Mouse (Mus musculus): ENCODE results near the gene Arpc1a.
A peak's percentile ranks its signal among the peaks of the same experiment; 100 is the strongest.
"Not testable (repeated sequence)": the region's sequence is repeated elsewhere in the genome, so short reads cannot be mapped to it uniquely, and the experiment has no call there.

Gene Arpc1a

GRCm38 (mm10) chr5:145105694-145106275 lies 22.2 kb downstream of the Arpc1a start:
- DNase-seq (ENCODE audit: low spot score), result no peak

DNA sequence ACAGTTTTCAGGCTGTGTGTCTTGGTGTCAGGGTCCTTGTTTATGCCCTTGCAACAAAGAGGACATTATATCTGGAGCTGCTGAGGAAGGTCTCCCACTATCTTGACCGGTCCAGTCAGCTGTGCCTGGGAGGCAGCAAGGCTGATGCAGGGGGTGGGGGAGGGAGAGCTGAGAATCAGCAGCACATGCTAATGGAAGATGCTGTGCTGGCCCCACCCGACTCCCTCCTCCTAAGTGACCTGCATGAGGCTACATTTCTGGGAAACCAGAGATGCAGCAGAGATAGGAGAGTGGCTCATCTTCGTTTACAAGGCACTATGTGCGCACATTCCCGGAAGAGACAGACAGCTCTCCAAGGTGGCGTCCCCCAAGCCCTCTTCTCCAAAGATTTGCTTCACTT lies 26.8 kb downstream of the Arpc1a start:
- no peak for DNase-seq (ENCODE audit: low spot score)

GRCm38 (mm10) chr5:145112566-145112965 lies 28.9 kb downstream of the Arpc1a start:
- DNase-seq (ENCODE audit: low spot score), result no peak

- DNase-seq (ENCODE audit: low spot score), result no peak
These were observed 29.8 kb downstream of the Arpc1a start for GRCm38 (mm10) chr5:145113416-145113815.

DNA sequence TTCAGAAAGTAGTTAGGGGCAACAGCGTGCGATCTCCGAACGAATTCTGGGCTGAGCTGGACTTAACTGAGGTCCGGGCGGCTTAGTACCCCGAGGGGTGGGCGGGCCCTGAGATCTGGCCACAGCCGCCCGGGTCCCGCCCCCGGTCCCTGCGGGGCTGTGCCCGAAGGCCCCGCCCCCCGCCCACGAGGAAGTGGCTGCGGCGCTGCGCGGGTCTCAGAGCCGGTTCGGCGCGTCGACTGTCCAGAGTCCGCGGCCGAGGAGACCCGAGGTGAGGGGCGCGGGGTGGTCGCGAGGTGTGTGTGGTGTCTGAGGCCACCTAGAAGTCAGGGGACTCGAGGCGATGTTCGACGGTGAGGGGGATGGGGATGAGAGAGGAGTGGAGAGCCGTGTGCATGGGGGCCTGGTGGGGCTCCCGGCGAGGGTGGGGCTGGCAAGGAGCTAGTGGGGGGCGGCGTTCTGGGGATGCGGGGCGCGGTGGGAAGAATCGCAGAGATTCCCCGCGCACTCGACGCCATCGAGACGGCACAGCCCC lies 30.5 kb downstream of the Arpc1a start, which contains the start of gene Arpc1b:
Gene Arpc1b (plus strand): TSS at position 145 of the 535 bp plus-strand sequence.
- DNase-seq (ENCODE audit: low spot score), result peak; percentile 69

GRCm38 (mm10) chr5:145114606-145115473 lies 31.2 kb downstream of the Arpc1a start:
- peak; percentile 22 for DNase-seq (ENCODE audit: low spot score)

DNA sequence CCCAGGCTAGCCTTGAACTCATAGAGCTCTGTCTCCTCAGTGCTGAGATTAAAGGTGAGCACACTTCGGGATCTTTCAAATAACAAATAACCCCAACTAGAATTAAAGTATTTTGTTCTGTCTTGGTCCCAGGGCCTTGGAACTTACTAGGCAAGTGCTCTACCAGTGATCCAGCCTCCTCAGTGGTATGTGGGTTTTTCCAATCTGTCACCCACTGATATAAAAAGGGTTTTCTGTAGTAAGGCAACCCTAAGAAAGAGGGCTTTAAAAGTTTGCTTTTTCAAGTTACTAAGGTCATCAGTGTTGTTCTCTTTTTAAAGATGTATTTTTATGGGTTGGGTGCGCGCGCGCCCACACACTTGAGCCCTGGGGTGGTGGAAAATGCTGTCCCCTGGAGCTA lies 32.1 kb downstream of the Arpc1a start:
- DNase-seq (ENCODE audit: low spot score), result no peak

DNA sequence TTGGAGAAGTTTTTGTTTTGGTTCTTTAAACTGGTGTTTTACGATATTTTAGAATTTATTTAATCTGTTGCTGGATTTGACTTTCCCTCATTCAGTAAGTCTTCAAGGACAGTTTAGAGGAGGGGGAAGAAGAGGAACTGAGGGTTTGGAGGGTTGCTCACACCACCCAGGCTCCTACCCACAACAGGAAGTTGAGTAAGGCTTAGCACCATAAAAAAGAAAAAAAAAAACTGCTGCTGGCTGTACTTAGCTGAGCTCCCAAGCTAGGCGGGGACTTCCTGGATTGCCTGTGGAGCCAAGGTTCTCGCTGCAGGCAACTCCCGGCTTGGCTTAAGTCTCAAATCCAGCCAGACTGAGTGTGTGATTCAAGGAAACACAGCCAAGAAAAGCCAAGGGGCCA lies 32.7 kb downstream of the Arpc1a start:
- DNase-seq (ENCODE audit: low spot score), result no peak

- DNase-seq (ENCODE audit: low spot score), result peak; percentile 69
These were observed 33.3 kb downstream of the Arpc1a start for GRCm38 (mm10) chr5:145116916-145117315.

DNA sequence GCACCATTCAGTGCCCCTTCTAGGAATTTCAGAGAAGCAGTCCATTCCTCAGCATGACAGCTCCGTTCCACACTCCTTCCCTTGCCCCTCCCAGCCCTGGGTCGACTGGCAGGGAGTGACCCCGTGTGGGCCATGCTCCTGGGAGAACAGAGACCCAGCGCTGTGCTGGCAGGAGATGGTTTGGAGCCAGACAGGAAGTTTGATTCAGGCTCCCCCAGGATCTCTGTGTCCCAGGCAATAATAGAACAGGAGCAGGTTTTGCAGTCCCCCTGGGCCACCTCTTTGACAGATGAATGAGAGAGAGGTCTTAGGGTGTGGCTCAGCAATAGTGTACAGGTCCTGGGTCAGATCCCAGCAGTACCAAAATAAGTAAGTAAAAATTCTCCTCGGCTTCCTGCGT lies 34.4 kb downstream of the Arpc1a start:
- DNase-seq (ENCODE audit: low spot score), result no peak

DNA sequence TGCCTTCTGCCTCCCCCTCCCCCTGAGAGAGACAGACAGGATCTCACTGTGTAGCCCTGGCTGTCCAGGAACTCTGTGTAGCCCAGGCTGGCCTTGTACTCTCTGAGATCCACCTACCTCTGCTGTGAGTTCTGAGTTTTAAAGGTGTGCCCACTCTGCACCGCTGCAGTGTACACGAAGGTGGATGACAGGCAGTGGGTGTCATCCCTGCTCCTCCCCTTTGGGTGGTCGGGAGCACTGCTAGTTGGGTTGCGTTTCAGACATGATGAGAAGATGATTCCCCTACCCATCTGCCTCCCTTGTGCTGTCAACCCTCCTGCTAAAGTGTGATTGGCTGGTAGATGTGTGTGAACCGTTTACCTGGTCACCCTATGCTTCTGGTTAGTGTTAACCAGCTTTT lies 34.8 kb downstream of the Arpc1a start:
- DNase-seq (ENCODE audit: low spot score), result no peak

GRCm38 (mm10) chr5:145119385-145119784 lies 35.8 kb downstream of the Arpc1a start:
- DNase-seq (ENCODE audit: low spot score), result no peak

GRCm38 (mm10) chr5:145120921-145121320 lies 37.3 kb downstream of the Arpc1a start:
- no peak for DNase-seq (ENCODE audit: low spot score)

DNA sequence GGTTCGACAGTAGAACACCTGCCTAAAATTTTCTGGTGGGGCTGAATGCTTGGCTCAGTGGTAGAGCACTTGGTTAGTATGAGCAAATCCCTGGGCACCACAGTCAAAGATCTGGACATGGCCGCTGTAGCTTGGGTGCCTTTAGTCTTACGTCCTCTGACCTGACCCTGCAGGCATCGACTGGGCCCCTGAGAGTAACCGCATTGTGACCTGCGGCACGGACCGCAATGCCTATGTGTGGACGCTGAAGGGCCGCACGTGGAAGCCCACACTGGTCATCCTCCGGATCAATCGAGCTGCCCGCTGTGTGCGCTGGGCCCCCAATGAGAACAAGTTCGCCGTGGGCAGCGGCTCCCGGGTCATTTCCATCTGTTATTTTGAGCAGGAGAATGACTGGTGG lies 39.8 kb downstream of the Arpc1a start:
- no peak for DNase-seq (ENCODE audit: low spot score)

DNA sequence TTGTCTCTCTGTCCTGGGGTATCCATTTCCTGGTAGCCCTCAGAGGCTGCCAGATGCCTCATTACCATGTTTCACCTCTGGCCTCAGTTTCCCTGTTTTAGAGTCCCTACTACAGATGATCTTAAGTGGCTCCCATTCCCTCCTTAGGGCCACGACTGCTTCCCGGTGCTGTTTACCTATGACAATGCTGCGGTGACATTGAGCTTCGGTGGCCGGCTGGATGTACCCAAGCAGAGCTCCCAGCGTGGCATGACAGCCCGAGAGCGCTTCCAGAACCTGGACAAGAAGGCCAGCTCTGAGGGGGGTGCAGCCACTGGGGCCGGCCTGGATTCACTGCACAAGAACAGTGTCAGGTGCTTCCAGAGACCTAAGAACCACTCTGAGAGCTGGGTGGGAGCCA lies 43.0 kb downstream of the Arpc1a start:
- no peak for DNase-seq (ENCODE audit: low spot score)

- no peak for DNase-seq (ENCODE audit: low spot score)
These were observed 45.5 kb downstream of the Arpc1a start for GRCm38 (mm10) chr5:145129124-145129523.

DNA sequence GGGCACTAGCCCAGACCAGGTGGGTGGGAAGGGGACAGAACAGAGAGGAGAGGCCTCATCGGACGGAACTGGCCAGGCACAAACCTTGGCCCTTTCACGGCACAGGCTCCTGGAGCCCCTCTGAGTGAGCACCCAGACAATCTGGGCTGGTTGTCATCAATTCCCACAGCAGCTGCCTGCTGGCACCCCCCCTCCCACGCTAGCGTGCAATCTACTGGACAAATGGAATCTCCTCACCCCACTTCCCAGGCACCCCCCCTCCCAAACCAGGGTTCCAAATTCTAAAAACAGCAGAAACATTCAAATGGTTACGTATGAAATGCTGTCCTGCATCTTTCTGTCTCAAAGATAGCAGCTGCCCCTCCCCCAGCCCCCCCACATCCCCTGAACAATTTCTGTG lies 46.1 kb downstream of the Arpc1a start:
- DNase-seq (ENCODE audit: low spot score), result not testable (repeated sequence)

- no peak for DNase-seq (ENCODE audit: low spot score)
These were observed 46.6 kb downstream of the Arpc1a start for GRCm38 (mm10) chr5:145130191-145130590.

DNA sequence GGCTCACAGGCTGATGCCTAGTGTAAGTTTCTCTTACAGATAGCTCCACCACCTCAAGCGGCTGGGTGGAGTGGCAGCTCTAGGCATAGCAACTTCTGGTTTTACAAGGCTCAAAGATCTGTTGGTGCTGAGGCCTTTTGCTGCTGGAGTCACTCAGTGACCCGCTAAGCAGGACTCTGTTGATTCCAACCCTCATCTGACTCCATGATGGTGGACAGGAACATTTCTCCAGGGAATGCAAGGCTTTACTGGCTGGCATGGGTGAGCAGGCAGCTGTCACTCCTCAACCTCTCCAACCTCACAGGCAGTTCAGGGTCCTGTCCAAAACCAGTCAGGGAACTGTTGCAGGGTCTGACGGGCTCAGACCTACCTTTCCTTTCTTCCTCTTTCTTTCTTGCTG lies 47.4 kb downstream of the Arpc1a start:
- no peak for DNase-seq (ENCODE audit: low spot score)

GRCm38 (mm10) chr5:145133275-145133674 lies 49.6 kb downstream of the Arpc1a start:
- not testable (repeated sequence) for DNase-seq (ENCODE audit: low spot score)

- DNase-seq (ENCODE audit: low spot score), result peak; percentile 35
These were observed 55.2 kb downstream of the Arpc1a start for GRCm38 (mm10) chr5:145138836-145139235.

GRCm38 (mm10) chr5:145139571-145140519 lies 56.2 kb downstream of the Arpc1a start, which contains the start of the genes Pdap1 and Bud31:
Pdap1 (minus strand) TSS chr5:145140238.
Bud31 (plus strand) TSS chr5:145140362.
- DNase-seq (ENCODE audit: low spot score), result peak; percentile 97

Data from retina, embryonic 14.5 days (tissue).